Mouse (Mus musculus): ENCODE measurements around the gene Chp2. TPM values are rescaled to one million over a fixed set of nuclear protein-coding genes. Genes with fewer than 3 reads are reported as not detected.
"Not testable (repeated sequence)": the region's sequence is repeated elsewhere in the genome, so short reads cannot be mapped to it uniquely, and the experiment has no call there.

The Chp2 gene
- total and polyA plus RNA-seq, 3 experiments, result 1.4 to 3.4 (median 1.7) TPM

- peak; percentile 6 for DNase-seq
These were observed 23.0 kb downstream of the Chp2 start for GRCm38 (mm10) chr7:122242260-122242659.

- DNase-seq, result not testable (repeated sequence)
These were observed 23.4 kb downstream of the Chp2 start for GRCm38 (mm10) chr7:122242744-122243143.

GRCm38 (mm10) chr7:122244166-122244565 is 24.9 kb downstream of the Chp2 start:
- no peak for DNase-seq

GRCm38 (mm10) chr7:122244584-122244983 is 25.3 kb downstream of the Chp2 start:
- no peak for DNase-seq

GRCm38 (mm10) chr7:122245976-122246375 is 26.7 kb downstream of the Chp2 start:
- DNase-seq, result no peak

GRCm38 (mm10) chr7:122247254-122247864 is 28.1 kb downstream of the Chp2 start:
- DNase-seq, result no peak

- DNase-seq, result no peak
These were observed 30.1 kb downstream of the Chp2 start for GRCm38 (mm10) chr7:122249321-122249821.

- DNase-seq, result peak; percentile 75
These were observed 32.1 kb downstream of the Chp2 start for GRCm38 (mm10) chr7:122251197-122252011.

GRCm38 (mm10) chr7:122256722-122257121 is 37.4 kb downstream of the Chp2 start:
- DNase-seq, result no peak

GRCm38 (mm10) chr7:122258521-122258920 is 39.2 kb downstream of the Chp2 start:
- DNase-seq, result no peak

- no peak for DNase-seq
These were observed 40.8 kb downstream of the Chp2 start for GRCm38 (mm10) chr7:122260055-122260602.

GRCm38 (mm10) chr7:122268983-122269486 is 49.7 kb downstream of the Chp2 start:
- DNase-seq, result no peak

GRCm38 (mm10) chr7:122272334-122272733 is 53.0 kb downstream of the Chp2 start:
- no peak for DNase-seq

Other genes starting within 250 kb of the Chp2 start
- gene Cog7, start 237.8 kb upstream of the Chp2 start, total RNA-seq (2021), result 10 to 100 TPM; 26.9 to 35.8 TPM
- gene Cog7, start 237.8 kb upstream of the Chp2 start, polyA plus RNA-seq (2012; rRNA removed), result 25.7 and 26.9 TPM in 2 replicates
- gene Gga2, start 198.3 kb upstream of the Chp2 start, total RNA-seq (2021), result 10 to 100 TPM; 19.0 to 19.9 TPM
- gene Gga2, start 198.3 kb upstream of the Chp2 start, polyA plus RNA-seq (2012; rRNA removed), result 20.2 and 22.5 TPM in 2 replicates
- gene Ubfd1, start 152.3 kb upstream of the Chp2 start, total RNA-seq (2021), result 10 to 100 TPM; 48.3 to 56.8 TPM
- gene Ubfd1, start 152.3 kb upstream of the Chp2 start, polyA plus RNA-seq (2012; rRNA removed), result 22.1 and 24.5 TPM in 2 replicates
- 10 to 100 TPM; 16.6 to 18.2 TPM for gene Ears2, start 152.2 kb upstream of the Chp2 start, total RNA-seq (2021)
- 18.2 and 23.8 TPM in 2 replicates for gene Ears2, start 152.2 kb upstream of the Chp2 start, polyA plus RNA-seq (2012; rRNA removed)
- gene Ndufab1, start 117.6 kb upstream of the Chp2 start, total RNA-seq (2021), result 100 to 1,000 TPM; 549 to 580 TPM
- 2,196 and 4,184 TPM in 2 replicates for gene Ndufab1, start 117.6 kb upstream of the Chp2 start, polyA plus RNA-seq (2012; rRNA removed)
- gene Palb2, start 86.5 kb upstream of the Chp2 start, total RNA-seq (2021), result 1 to 10 TPM in 1 of 2 experiments, under 1 TPM in 1; 0.81 to 1.6 TPM
- gene Palb2, start 86.5 kb upstream of the Chp2 start, polyA plus RNA-seq (2012; rRNA removed), result 0.56 and 0.64 TPM in 2 replicates
- 10 to 100 TPM; 70.6 to 71.2 TPM for gene Dctn5, start 86.5 kb upstream of the Chp2 start, total RNA-seq (2021)
- gene Dctn5, start 86.5 kb upstream of the Chp2 start, polyA plus RNA-seq (2012; rRNA removed), result 36.2 and 50.5 TPM in 2 replicates
- 1 to 10 TPM; 1.3 to 2.3 TPM for gene Plk1, start 60.1 kb upstream of the Chp2 start, total RNA-seq (2021)
- gene Plk1, start 60.1 kb upstream of the Chp2 start, polyA plus RNA-seq (2012; rRNA removed), result 1.5 and 3.2 TPM in 2 replicates
- gene Ern2, start 33.3 kb upstream of the Chp2 start, total RNA-seq (2021), result under 1 TPM; 0.14 to 0.17 TPM
- gene Ern2, start 33.3 kb upstream of the Chp2 start, polyA plus RNA-seq (2012; rRNA removed), result 0.03 and 0.04 TPM in 2 replicates
- gene Prkcb, start 69.3 kb downstream of the Chp2 start, total RNA-seq (2021), result 10 to 100 TPM; 13.2 to 21.3 TPM
- 5.0 and 5.1 TPM in 2 replicates for gene Prkcb, start 69.3 kb downstream of the Chp2 start, polyA plus RNA-seq (2012; rRNA removed)

Measured in adrenal gland, adult 2 months (tissue).